Mouse (Mus musculus) liver, adult (tissue): Measurements from ENCODE around the gene Slc19a1.

Source experiments
- GATA4 ChIP-seq: IDR thresholded peaks from 2 replicates; pipeline ENCODE4 v1.6.1; 2014; ENCODE audit warnings: mild to moderate bottlenecking, low read length; ENCODE audit not compliant: insufficient replicate concordance

Slc19a1 gene

DNA sequence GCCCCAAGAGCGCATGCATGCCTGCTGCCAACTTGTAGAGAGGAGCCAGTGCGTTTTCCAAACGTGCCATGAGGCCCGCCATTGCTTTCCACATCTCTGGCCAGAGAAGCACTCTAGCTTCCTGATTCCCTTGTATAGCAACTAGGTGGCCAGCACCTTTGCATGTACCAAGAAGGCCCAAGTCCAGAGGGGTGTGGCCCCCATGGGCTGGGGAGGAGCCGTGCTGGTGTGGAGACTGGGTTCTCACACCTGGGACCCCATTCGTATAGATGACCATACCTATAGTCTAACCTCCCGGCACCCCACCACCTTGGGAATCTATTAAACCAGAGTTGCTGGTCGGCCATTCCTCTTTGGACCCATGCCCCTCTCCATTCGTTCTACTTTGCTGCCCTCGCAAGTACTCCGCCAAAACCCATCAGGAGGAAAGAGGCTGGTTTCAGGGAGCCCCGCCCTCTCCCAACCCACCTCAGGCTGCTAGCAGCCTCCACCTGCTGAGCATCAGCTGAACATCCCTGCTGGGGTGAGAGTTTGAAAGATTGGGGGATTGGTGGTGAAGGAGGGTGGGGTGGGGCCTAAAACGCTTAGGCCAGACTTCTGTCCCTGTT, at the start of gene Slc19a1:
TSS of gene Slc19a1 (plus strand) at position 474 of the 608 bp plus-strand sequence.
- TF ChIP-seq GATA4: no peak

- no peak for TF ChIP-seq GATA4
Observed at GRCm38 (mm10) chr10:76988586-76988985, 43.5 kb upstream of the Slc19a1 start.

GRCm38 (mm10) chr10:76992456-76992855, 39.6 kb upstream of the Slc19a1 start:
- TF ChIP-seq GATA4: no peak

- no peak for TF ChIP-seq GATA4
Observed at GRCm38 (mm10) chr10:76997759-76998513, 34.1 kb upstream of the Slc19a1 start.

GRCm38 (mm10) chr10:77004936-77005335, 27.1 kb upstream of the Slc19a1 start:
- no peak for TF ChIP-seq GATA4

DNA sequence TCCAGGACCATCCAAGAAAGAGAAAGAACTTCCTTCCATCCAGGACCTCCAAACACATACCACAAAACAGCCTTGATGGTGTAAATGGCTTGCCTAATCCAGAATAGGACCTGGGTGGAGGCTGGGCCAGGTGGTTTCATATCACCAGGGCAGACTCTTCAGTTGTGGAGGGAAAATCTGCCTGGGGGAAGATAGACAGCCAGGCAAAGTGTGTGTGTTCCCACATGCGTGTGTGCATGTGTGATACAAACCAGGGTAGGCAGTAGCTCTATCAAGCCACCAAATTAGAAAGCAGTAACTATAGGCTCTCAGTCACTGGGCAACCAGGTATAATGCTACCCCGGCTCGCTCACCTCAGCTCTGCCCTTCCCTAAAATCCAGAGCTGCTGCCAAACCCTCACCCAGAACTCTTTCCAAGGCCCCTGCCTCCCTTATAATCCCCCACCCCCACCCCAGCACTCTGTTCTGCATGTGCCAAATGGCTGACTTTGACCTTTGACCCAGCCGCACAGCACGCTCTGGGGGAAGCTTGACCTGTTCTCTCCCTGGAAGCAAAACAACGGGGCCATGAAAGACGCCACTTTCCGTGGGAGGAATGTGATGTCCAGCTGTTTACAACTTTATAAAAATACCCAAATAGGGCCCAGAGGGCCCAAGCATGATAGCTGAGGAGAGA, 24.5 kb upstream of the Slc19a1 start:
- no peak for TF ChIP-seq GATA4

DNA sequence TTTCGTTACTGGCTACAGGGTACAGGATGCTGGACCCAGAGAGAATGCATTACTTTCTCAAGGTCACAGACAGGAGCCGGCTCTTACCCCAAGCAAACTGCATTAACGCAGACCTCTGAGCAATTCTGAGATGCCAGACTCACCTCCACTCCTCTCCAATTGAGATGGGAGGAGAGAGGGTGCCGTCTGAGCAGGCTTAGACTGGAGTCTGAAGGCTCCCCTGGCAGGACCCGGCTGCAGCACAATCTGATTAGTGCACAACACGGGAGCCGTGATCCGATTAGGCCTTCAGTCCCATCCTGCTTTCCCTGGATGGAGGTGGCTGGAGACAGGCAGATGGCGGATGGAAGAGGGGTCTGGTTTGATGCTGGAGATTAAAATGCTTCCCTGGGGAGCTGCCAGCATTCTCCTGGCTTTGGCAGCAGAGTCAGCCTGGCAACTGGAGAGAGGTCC, 23.9 kb upstream of the Slc19a1 start:
- no peak for TF ChIP-seq GATA4

DNA sequence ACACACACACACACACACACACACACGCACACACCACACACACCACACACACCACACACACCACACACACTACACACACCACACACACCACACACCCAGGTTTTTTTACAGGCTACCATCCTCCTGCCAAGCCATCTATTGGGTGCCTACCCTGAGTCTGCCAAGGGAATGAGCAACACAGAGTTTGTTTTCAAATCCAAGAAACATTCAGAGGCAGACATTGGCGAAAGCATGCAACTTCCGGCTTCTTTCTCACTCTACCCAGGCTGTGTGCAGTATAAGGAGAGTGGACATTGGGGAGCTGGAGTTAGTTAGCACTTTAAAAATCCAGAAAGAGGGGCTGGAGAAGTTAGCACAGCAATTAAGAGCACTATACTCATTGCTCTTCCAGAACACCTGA, 23.3 kb upstream of the Slc19a1 start:
- no peak for TF ChIP-seq GATA4

GRCm38 (mm10) chr10:77011681-77012080, 20.4 kb upstream of the Slc19a1 start:
- TF ChIP-seq GATA4: no peak

- no peak for TF ChIP-seq GATA4
Observed at GRCm38 (mm10) chr10:77016080-77016479, 16.0 kb upstream of the Slc19a1 start.

- TF ChIP-seq GATA4: no peak
Observed at GRCm38 (mm10) chr10:77016499-77016898, 15.5 kb upstream of the Slc19a1 start.

- no peak for TF ChIP-seq GATA4
Observed at GRCm38 (mm10) chr10:77017061-77017460, 15.0 kb upstream of the Slc19a1 start.

GRCm38 (mm10) chr10:77017662-77018061, 14.4 kb upstream of the Slc19a1 start:
- TF ChIP-seq GATA4: no peak

GRCm38 (mm10) chr10:77021399-77022052, 10.5 kb upstream of the Slc19a1 start:
- no peak for TF ChIP-seq GATA4

DNA sequence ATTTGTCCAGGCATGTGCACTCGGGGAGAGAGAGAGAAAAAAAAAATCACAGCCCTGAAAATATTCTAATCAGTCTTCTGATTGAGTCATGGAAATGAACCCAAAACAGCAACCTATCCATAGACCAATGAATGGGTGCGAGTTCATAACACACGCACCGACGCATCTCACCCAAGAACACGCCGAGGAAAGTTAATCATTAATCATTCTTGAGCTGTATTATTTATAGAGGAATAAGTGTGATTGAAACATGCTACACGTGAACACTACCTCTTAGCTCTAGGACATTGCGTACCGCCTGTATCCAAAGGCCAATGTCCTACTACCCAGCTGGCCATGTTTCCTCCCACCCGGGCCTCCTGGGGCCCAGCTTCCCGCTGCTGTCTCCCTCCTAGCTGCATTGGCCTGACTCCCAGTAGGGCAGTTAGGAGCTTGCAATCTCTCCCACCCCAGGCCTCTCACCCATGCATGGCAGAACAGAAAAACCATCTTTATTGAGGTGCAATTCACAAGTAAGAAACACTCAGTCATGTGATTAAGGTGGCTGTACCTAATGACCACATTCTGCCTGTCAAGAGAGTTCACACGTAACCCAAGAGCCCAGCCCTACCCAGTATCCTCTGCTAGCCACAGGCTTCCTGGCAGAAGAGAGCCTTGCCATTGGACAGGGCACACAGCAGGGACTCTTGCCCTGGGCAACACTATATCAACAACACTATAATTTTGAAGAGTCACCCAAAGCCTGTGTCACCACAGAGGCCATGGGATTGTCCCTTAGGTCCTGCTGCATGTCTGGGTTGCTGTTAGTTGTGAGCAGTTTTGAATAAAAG, 9.5 kb upstream of the Slc19a1 start:
- TF ChIP-seq GATA4: no peak
